Mouse (Mus musculus): Measurements from ENCODE around the gene Asrgl1. TPM values are rescaled to one million over a fixed set of nuclear protein-coding genes. Genes with fewer than 3 reads are reported as not detected.
"Not testable (repeated sequence)": the region's sequence is repeated elsewhere in the genome, so short reads cannot be mapped to it uniquely, and the experiment has no call there.

Asrgl1 gene
- polyA plus RNA-seq, 1 experiment from 2014 or later = 18.8 TPM

DNA sequence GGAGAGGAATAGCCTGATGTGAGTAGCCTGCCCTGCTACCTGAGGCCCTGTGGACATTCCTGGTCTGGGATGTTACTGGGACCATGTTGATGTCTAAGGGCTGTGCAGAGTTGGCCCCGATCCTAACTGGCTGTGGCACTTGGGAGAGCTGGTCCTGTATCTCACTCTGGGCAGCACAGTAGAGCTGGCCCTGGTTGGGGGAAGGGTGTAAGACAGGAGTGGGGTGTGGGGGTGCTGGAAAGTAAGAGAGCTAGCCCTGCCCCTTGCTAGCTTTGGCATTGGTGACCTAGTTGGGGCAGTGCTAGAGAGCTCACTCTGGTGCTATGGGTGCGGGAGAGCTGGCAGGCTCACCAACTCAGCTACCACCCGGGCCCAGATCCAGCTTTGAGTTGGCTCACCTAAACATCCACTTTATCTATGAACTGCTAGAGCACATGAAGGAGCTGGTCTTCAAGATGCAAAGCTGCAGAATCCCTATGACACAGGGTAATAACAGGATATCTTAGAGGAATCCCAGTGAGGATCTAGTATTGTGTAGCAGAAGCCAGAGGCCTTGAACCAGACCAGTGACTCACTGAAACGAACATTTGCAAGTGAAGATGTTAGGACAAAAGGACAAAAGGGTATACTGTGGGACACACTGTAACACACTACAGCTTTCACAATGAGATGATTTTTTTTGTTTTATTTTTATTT lies 6.8 kb downstream of the Asrgl1 start:
- Histone ChIP-seq H3K4me1 (replicated peaks; ENCODE audit: control insufficient read depth, insufficient read depth, low read length) (no peaks in the 10 kb centered on the region), H3K9me3 (ENCODE audit: control insufficient read depth, low read length) (no peaks in the 10 kb centered on the region), H3K9ac (ENCODE audit: low read length) (no peak overlapping the region), H3K27me3 (ENCODE audit: control insufficient read depth, insufficient read depth, low read depth, low read length) (no peaks in the 10 kb centered on the region), H3K4me3 (ENCODE audit: low read length) (no peak overlapping the region), H3K27ac (ENCODE audit: low read length) (no peak overlapping the region), H3K36me3 (ENCODE audit: control insufficient read depth, insufficient read depth, low read length) (peaks cover 3% of the 10 kb centered on the region), H3K4me2 (ENCODE audit: low read depth, low read length) (no peak overlapping the region)
- whole genome bisulfite sequencing = 77% methylated on average over 4 of the region's 4 CpGs
- peak; percentile 36; the same call in 1 of the 2 replicates for ATAC-seq (ENCODE audit: low read depth)

DNA sequence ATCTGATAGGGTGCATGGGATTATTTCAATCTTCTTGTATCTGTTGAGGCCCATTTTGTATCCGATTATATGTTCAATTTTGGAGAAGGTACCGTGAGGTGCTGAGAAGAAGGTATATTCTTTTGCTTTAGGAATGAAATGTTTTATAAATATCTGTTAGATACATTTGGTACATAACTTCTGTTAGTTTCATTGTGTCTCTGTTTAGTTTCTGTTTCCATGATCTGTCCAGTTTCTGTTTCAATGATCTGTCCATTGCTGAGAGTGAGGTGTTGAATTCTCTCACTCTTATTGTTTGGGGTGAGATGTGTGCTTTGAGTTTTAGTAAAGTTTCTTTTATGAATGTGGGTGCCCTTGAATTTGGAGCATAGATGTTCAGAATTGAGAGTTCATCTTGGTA lies 11.4 kb downstream of the Asrgl1 start:
- not testable (repeated sequence) for H3K27ac ChIP-seq (ENCODE audit: low read length); H3K4me1 ChIP-seq (replicated peaks; ENCODE audit: control insufficient read depth, insufficient read depth, low read length); H3K9ac ChIP-seq (ENCODE audit: low read length); H3K4me2 ChIP-seq (ENCODE audit: low read depth, low read length); H3K9me3 ChIP-seq (ENCODE audit: control insufficient read depth, low read length); H3K36me3 ChIP-seq (ENCODE audit: control insufficient read depth, insufficient read depth, low read length); H3K4me3 ChIP-seq (ENCODE audit: low read length); H3K27me3 ChIP-seq (ENCODE audit: control insufficient read depth, insufficient read depth, low read depth, low read length); ATAC-seq (ENCODE audit: low read depth)
- WGBS = 94% methylated on average over 2 of the region's 2 CpGs

DNA sequence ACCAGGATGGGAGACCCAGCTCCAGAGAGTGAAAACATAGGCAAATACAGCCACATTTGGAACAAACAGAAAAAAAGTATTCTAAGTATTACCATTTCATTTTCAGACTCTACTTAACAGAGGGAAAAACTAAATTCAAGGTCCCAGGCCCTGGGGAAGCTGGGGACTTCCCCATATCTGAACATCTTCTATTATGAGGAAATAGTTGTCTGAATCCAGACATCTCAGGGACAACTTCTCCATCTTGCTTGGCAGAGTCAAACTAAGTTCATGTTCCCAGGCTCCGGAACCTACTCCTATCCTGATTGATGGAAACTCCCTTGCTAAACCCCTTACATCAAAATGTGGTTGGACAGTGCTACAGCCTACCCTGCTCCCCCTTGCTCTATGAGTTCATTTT lies 13.0 kb downstream of the Asrgl1 start:
- no peaks in the 10 kb centered on the region for H3K27me3 ChIP-seq (ENCODE audit: control insufficient read depth, insufficient read depth, low read depth, low read length)
- no peak for ATAC-seq (ENCODE audit: low read depth)

DNA sequence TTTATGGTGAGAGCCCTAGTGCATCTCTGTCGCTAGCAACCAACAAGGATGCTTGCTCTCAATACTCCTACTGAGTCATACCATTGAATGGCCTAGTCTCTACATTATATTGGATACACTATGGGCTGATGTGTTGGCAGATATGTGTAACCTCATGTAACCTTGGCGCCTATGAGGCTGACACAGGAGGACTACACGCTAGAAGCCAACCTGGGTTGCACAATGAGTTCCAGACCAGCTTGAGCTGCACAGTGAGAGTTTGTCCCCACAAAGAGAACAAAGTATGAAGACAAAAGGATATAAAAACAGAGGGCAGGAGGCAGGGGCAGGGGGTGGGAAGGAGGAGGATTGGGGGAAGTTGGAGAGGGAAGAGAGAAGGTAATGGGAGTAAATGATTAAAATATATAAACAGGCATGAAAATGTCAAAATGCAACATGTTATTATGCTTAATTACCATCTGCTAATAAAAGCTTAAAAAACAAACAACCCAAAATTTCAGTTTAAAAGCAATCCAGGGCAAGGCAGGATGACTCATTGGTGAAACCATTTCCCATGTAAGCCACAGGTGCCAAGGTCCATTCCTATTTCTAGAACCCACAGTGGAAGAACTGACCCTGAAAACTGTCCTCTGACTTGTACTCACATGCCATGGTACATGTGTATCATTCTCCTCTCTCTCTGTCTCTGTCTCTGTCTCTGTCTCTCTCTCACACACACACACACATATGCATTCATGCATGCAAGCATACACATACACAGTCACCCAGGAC lies 15.6 kb downstream of the Asrgl1 start:
- ATAC-seq (ENCODE audit: low read depth) = no peak
- Histone ChIP-seq H3K4me3 (ENCODE audit: low read length) (no peak overlapping the region), H3K27ac (ENCODE audit: low read length) (no peak overlapping the region), H3K9ac (ENCODE audit: low read length) (no peak overlapping the region), H3K36me3 (ENCODE audit: control insufficient read depth, insufficient read depth, low read length) (no peaks in the 10 kb centered on the region; the same call in 1 of the 2 replicates), H3K27me3 (ENCODE audit: control insufficient read depth, insufficient read depth, low read depth, low read length) (no peaks in the 10 kb centered on the region), H3K4me1 (replicated peaks; ENCODE audit: control insufficient read depth, insufficient read depth, low read length) (no peaks in the 10 kb centered on the region), H3K4me2 (ENCODE audit: low read depth, low read length) (no peak overlapping the region), H3K9me3 (ENCODE audit: control insufficient read depth, low read length) (no peaks in the 10 kb centered on the region)
- whole genome bisulfite sequencing = 86% methylated on average over 3 of the region's 3 CpGs

More for the DNA sequence above, 13.0 kb downstream of the Asrgl1 start:
- 92% methylated on average over 1 of the region's 1 CpGs for WGBS
- H3K4me2 ChIP-seq (ENCODE audit: low read depth, low read length) = no peak overlapping the region
- no peaks in the 10 kb centered on the region; the same call in 1 of the 2 replicates for H3K36me3 ChIP-seq (ENCODE audit: control insufficient read depth, insufficient read depth, low read length)
- no peaks in the 10 kb centered on the region for H3K4me1 ChIP-seq (replicated peaks; ENCODE audit: control insufficient read depth, insufficient read depth, low read length)
- no peaks in the 10 kb centered on the region for H3K9me3 ChIP-seq (ENCODE audit: control insufficient read depth, low read length)
- no peak overlapping the region for H3K27ac ChIP-seq (ENCODE audit: low read length)
- H3K4me3 ChIP-seq (ENCODE audit: low read length) = no peak overlapping the region
- H3K9ac ChIP-seq (ENCODE audit: low read length) = no peak overlapping the region

DNA sequence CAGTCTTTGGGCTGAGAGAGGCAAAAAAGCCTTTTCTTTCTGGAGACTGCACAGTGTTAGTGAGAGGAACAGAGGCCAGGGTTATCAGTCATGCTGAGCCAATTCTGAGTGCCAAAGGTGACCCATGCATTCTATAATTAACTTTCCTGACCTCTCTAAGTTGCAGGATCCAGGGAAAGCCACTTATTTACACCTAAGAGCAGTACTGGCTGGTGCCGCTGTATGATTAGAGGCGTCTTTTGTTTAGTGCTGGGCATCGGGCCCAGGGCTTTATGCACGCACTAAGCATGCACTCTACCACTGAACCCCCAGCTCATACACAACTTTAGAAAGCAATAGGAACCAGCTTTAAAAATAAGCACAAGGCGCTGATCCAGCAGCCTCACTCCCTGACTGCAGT lies 18.2 kb downstream of the Asrgl1 start:
- H3K4me2 ChIP-seq (ENCODE audit: low read depth, low read length) = no peak overlapping the region
- no peaks in the 10 kb centered on the region for H3K27me3 ChIP-seq (ENCODE audit: control insufficient read depth, insufficient read depth, low read depth, low read length)
- ATAC-seq (ENCODE audit: low read depth) = no peak
- 66% methylated on average over 5 of the region's 5 CpGs for WGBS
- H3K27ac ChIP-seq (ENCODE audit: low read length) = no peak overlapping the region
- no peaks in the 10 kb centered on the region for H3K4me1 ChIP-seq (replicated peaks; ENCODE audit: control insufficient read depth, insufficient read depth, low read length)
- H3K9ac ChIP-seq (ENCODE audit: low read length) = no peak overlapping the region
- no peaks in the 10 kb centered on the region for H3K9me3 ChIP-seq (ENCODE audit: control insufficient read depth, low read length)
- no peaks in the 10 kb centered on the region; the same call in 1 of the 2 replicates for H3K36me3 ChIP-seq (ENCODE audit: control insufficient read depth, insufficient read depth, low read length)
- no peak overlapping the region for H3K4me3 ChIP-seq (ENCODE audit: low read length)

DNA sequence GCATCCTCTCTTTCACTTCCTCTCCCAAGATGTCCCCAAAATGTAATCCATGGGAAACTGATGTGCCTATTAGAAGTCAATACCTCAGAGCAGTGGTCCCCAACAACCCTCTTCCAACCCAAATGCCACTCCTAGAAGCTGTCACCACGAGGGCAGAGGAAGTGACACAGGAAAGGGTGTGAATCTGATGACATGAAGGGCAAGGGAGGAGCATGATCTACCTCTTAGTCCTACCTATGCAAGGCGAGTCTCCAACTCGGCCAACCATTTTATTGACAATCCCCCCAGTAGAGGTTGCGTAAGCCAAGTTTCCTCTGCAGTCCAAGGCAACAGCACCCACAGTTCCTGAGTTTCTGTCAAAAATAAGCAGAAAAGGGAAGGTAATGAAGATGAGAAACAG lies 19.2 kb downstream of the Asrgl1 start:
- 73% methylated on average over 4 of the region's 4 CpGs for WGBS
- ATAC-seq (ENCODE audit: low read depth) = no peak
- no peaks in the 10 kb centered on the region for H3K9me3 ChIP-seq (ENCODE audit: control insufficient read depth, low read length)
- H3K36me3 ChIP-seq (ENCODE audit: control insufficient read depth, insufficient read depth, low read length) = no peaks in the 10 kb centered on the region; the same call in 1 of the 2 replicates
- H3K9ac ChIP-seq (ENCODE audit: low read length) = no peak overlapping the region
- H3K4me1 ChIP-seq (replicated peaks; ENCODE audit: control insufficient read depth, insufficient read depth, low read length) = no peaks in the 10 kb centered on the region
- H3K27me3 ChIP-seq (ENCODE audit: control insufficient read depth, insufficient read depth, low read depth, low read length) = no peaks in the 10 kb centered on the region
- no peak overlapping the region for H3K27ac ChIP-seq (ENCODE audit: low read length)
- H3K4me2 ChIP-seq (ENCODE audit: low read depth, low read length) = no peak overlapping the region
- no peak overlapping the region for H3K4me3 ChIP-seq (ENCODE audit: low read length)

DNA sequence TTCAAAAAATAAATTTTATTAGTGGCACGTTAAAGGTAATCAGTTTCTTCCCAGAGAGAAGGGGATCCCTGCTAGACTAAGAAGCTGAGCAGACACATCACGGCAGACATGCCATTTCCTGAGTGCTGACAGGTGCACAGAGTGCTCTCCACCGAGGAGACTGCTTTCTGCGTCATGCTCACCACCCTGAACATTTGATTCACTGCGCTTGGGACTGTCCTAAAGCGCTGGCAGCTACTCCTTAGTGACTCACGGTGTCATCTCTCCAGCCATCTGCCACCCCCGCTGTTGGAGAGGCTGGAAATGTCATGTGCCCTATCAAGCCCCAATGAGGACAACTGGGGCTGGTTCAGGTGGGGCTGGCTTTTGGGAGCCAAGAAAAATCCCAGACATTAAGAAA lies 23.4 kb downstream of the Asrgl1 start:
- Histone ChIP-seq H3K4me3 (ENCODE audit: low read length) (no peak overlapping the region), H3K4me2 (ENCODE audit: low read depth, low read length) (no peak overlapping the region), H3K27me3 (ENCODE audit: control insufficient read depth, insufficient read depth, low read depth, low read length) (no peaks in the 10 kb centered on the region), H3K9me3 (ENCODE audit: control insufficient read depth, low read length) (no peaks in the 10 kb centered on the region), H3K36me3 (ENCODE audit: control insufficient read depth, insufficient read depth, low read length) (no peaks in the 10 kb centered on the region; the same call in 1 of the 2 replicates), H3K27ac (ENCODE audit: low read length) (no peak overlapping the region), H3K9ac (ENCODE audit: low read length) (no peak overlapping the region), H3K4me1 (replicated peaks; ENCODE audit: control insufficient read depth, insufficient read depth, low read length) (peaks cover 6% of the 10 kb centered on the region)
- ATAC-seq (ENCODE audit: low read depth) = no peak
- 69% methylated on average over 8 of the region's 8 CpGs for WGBS

DNA sequence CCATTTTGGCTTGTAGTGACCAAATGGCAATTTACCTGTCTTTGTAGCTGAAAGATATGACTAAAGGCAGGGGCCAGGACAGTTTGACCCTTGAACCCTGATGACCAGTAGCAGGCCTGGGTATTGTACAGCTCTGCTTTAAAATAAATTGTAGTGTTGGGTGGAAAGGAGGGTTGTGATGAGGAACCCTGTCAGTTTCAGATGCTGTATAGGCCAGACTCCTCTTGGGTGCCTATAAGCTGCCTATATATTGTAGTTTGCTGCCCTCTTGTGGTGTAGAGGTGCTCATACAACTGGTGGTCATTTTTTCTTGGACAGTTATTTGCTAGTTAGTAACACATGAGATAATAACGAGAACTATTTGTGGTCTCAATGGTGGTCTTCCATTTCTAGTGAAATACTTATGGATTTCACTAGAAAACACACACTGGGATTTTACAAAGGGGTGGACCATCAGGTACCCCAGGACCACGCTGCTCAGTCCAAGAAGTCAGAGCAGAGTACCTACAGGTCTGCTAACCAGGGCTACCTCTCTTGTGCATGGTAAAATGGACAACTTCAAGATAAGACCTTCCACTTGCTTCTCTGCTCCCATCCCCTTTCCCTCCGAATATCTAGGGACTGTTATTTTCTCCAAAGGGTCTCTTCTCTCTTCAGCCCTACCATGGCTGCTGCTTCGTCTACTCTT lies 25.1 kb downstream of the Asrgl1 start:
- ATAC-seq (ENCODE audit: low read depth) = peak; percentile 40; the same call in 1 of the 2 replicates

DNA sequence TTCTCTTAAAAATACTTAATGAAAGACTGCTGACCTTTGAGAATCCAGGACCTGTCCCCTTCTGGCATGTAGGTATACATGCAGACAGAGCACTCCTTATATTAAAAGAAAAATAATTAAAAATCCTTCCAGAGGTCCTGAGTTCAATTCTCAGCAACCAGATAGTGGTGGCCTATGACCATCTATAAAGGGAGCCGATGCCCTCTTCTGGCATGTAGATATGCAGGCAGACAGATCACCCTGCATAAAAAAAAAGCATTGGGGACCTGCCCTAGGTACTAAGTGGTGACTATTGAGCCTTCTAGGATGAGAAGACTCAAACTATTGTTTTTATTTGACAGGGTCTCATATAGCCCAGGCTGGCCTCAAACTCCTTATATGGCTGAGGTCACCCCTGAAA lies 26.9 kb downstream of the Asrgl1 start:
- Histone ChIP-seq H3K27me3 (ENCODE audit: control insufficient read depth, insufficient read depth, low read depth, low read length) (no peaks in the 10 kb centered on the region), H3K4me2 (ENCODE audit: low read depth, low read length) (no peak overlapping the region), H3K27ac (ENCODE audit: low read length) (no peak overlapping the region), H3K9me3 (ENCODE audit: control insufficient read depth, low read length) (no peaks in the 10 kb centered on the region), H3K4me1 (replicated peaks; ENCODE audit: control insufficient read depth, insufficient read depth, low read length) (peaks cover 16% of the 10 kb centered on the region), H3K9ac (ENCODE audit: low read length) (no peak overlapping the region), H3K36me3 (ENCODE audit: control insufficient read depth, insufficient read depth, low read length) (no peaks in the 10 kb centered on the region; the same call in 1 of the 2 replicates), H3K4me3 (ENCODE audit: low read length) (no peak overlapping the region)
- ATAC-seq (ENCODE audit: low read depth) = no peak
- 88% methylated on average over 1 of the region's 1 CpGs for WGBS

More for the DNA sequence above, 25.1 kb downstream of the Asrgl1 start:
- H3K9me3 ChIP-seq (ENCODE audit: control insufficient read depth, low read length) = no peaks in the 10 kb centered on the region
- no peak overlapping the region for H3K27ac ChIP-seq (ENCODE audit: low read length)
- H3K4me3 ChIP-seq (ENCODE audit: low read length) = no peak overlapping the region
- no peaks in the 10 kb centered on the region for H3K27me3 ChIP-seq (ENCODE audit: control insufficient read depth, insufficient read depth, low read depth, low read length)
- H3K9ac ChIP-seq (ENCODE audit: low read length) = no peak overlapping the region
- peaks cover 16% of the 10 kb centered on the region for H3K4me1 ChIP-seq (replicated peaks; ENCODE audit: control insufficient read depth, insufficient read depth, low read length)
- H3K4me2 ChIP-seq (ENCODE audit: low read depth, low read length) = no peak overlapping the region
- 48% methylated on average over 4 of the region's 4 CpGs for WGBS
- no peaks in the 10 kb centered on the region; the same call in 1 of the 2 replicates for H3K36me3 ChIP-seq (ENCODE audit: control insufficient read depth, insufficient read depth, low read length)

All from lung, embryonic 16.5 days (tissue).